Mouse (Mus musculus) adrenal gland, postnatal 14 days (tissue): ENCODE measurements around the gene Pik3cd. TPM values are rescaled to one million over a fixed set of nuclear protein-coding genes. Genes with fewer than 3 reads are reported as not detected.

Experiments
- DNase-seq: peaks from one replicate; pipeline ENCODE4 v3.0.0; 2021; ENCODE audit warnings: mixed read lengths
- microRNA-seq, 2 experiments: library from miRNA; unstranded; fragments of <30 nt; microRNA quantifications; one replicate each; pipeline ENCODE4 v1.2.0; 2021
- total RNA-seq: library from RNA; stranded (reverse); gene quantifications from 2 replicates; pipeline ENCODE4 v1.2.3, GENCODE M21; 2021

Pik3cd gene
- total RNA-seq, 1 experiment from 2014 or later, result 4.4 TPM

DNA sequence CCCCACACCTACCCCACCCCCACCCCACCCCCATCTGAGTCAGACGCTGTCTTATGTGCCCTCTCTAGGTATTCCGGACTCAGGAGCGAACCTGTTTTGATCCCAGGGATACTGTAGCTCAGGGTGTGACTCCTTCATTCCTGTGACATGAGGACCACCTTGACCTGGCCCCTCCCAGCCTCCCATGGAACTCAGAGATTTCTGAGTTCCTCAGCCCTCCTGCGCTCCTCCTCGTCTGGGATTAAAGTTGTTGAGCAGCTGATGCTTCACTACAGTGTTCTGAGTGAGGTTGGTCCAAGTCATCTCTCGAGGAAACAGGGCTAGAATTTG, 94.1 kb downstream of the Pik3cd start:
- DNase-seq, result no peak

- DNase-seq, result no peak
Observed at GRCm38 (mm10) chr4:149607591-149608308, 94.6 kb downstream of the Pik3cd start.

DNA sequence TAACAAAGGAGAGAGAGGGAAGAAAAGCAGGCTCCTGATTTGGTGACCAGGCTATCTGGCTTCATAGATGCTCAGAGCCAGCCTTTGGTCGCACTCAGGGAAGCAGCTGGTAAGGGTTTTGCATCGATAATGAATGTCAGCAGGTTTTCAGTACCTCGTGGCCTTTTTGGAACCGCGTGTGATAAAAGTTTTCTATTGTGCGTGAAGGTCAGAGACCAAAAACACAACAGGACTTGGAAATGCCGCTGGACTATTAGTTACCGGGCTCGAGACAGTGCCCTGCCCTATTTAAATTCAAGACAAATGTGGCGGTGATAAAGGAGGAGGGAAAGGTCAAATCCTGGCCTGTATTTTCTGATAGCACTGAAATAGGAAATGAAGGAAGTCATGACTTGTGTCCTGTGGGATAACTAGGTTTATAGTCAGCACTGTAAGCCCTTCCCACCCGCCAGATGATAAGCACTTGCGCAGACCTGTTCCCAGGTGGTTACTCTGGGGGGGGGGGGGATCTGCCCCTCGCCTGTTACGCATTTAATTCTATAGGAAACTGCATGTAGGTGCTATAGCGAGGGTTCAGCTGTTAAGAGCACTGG, 95.5 kb downstream of the Pik3cd start:
- no peak for DNase-seq

DNA sequence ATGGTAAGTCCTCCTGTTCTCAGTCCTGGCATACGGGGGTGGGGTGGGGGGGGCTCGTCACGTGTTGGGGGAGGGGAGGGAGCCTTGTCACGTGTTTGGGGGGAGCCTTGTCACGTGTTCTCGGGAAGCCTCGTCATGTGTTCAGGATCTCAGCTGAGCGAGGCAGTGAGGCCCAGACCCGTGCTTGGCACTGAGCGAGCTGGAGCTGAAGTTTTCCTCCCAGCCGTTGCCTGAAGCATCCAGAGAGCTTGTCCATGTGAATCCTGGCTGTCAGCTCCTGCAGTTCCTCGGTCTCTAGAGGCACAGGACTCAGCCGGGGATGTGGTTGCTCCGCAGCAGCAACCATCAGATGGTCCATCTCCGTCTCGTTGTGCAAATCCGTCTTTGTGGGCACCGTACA, 96.3 kb downstream of the Pik3cd start:
- no peak for DNase-seq

DNA sequence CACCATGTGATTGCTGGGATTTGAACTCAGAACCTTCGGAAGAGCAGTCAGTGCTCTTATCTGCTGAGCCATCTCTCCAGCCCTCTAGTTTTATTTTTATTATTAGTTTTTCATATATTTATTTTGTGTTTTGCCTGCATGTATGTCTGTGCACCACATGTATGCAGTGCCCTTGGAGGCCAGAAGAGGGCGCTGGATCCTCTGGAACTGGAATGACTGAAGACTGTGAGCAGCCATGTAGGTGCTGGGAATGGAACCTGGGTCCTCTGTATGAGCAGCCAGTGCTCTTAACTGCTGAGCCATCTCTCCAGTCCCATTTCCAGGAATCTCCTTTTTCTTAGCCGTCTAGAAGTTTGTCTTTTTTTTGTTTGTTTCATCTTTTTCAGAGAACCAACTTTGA, 97.9 kb downstream of the Pik3cd start:
- no peak for DNase-seq

GRCm38 (mm10) chr4:149603860-149604259, 98.5 kb downstream of the Pik3cd start:
- DNase-seq, result no peak

DNA sequence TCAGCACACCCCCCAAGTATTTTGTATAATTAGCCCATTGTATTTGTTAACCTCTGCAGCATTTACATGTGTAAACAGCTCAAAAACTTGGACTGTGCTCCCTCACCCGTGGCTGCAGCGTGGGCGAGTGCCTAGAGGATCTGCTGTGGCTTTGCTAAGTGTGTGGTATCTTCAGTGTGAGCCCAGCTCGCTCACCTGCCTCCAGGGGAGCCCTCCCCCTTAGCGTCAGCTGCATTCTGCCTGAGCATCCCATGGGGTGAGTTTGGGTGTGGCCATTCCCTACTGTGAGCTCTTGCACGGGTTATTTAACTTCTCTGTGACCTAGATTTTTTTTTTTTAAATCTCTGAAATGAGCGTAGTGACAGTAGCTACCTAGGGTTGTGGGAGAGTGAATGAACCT, 100.1 kb downstream of the Pik3cd start:
- DNase-seq, result no peak

GRCm38 (mm10) chr4:149601484-149601883, 100.9 kb downstream of the Pik3cd start:
- no peak for DNase-seq

- DNase-seq, result no peak
Observed at GRCm38 (mm10) chr4:149600130-149600529, 102.2 kb downstream of the Pik3cd start.

DNA sequence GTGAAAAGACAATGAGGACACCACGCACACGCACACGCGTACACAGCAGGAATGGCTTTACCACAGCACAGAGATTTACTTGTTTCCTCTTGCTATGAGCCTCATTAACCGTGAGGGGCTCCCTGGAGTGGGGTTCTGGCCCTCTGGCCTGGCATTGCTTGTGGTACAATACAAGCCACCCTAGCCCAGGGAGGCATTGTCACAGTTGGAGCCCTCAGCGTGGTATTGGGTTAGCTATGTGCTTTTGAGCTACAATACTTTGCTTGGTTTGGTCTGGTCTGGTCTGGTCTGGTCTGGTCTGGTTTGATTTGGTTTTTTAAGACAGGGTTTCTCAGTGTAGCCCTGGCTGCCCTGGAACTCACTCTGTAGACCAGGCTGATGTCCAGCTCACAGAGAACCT, 102.8 kb downstream of the Pik3cd start:
- no peak for DNase-seq

Small RNA genes within 50 kb of the gene (microRNA-seq; reads per million reads assigned to microRNA genes)
- 0 to 0.43 reads per million in 2 experiments for gene Mir7023

Other genes with a start within 250 kb of the Pik3cd start
- 103 and 104 TPM in 2 replicates for gene Rbp7, start 247.6 kb downstream of the Pik3cd start, total RNA-seq
- not detected in 2 replicates for gene Tmem274, start 225.2 kb downstream of the Pik3cd start, total RNA-seq
- 16.1 and 17.9 TPM in 2 replicates for gene Nmnat1, start 217.4 kb downstream of the Pik3cd start, total RNA-seq
- gene Lzic, start 217.3 kb downstream of the Pik3cd start, total RNA-seq, result 32.5 and 35.6 TPM in 2 replicates
- gene Ctnnbip1, start 184.3 kb downstream of the Pik3cd start, total RNA-seq, result 31.8 and 34.5 TPM in 2 replicates
- 69.1 and 76.7 TPM in 2 replicates for gene Clstn1, start 116.1 kb downstream of the Pik3cd start, total RNA-seq
- gene Tmem201, start 35.5 kb upstream of the Pik3cd start, total RNA-seq, result 32.1 and 36.3 TPM in 2 replicates
- 30.6 and 36.6 TPM in 2 replicates for gene Slc25a33, start 71.7 kb upstream of the Pik3cd start, total RNA-seq